Mouse (Mus musculus) neural tube, embryonic 13.5 days (tissue): ENCODE measurements at regions not wholly inside any gene's neighbourhood (a gene's known extent, or its start where the extent isn't known, plus 50 kb on each side); places are given as distances from the start of the nearest gene placed in this dataset.

Experiments
- ATAC-seq: fragments of 200-750 bp; cut with Nextera tagmentation; 2 replicates; pipeline ENCODE4 v1.8.0; 2017; ENCODE audit warnings: low read depth, mild to moderate bottlenecking, moderate TSS enrichment, moderate library complexity
- H3K27ac ChIP-seq: fragments of 300-500 bp; sonication (generic); replicated peaks from 2 replicates; pipeline ENCODE4 v1.5.1; 2015; ENCODE audit warnings: moderate library complexity, mild to moderate bottlenecking, inconsistent platforms
- H3K27me3 ChIP-seq: fragments of 300-500 bp; sonication (generic); 2 replicates; pipeline ENCODE4 v1.6.1; 2015; ENCODE audit warnings: mild to moderate bottlenecking, inconsistent platforms
- H3K36me3 ChIP-seq: fragments of 300-500 bp; sonication (generic); 2 replicates; pipeline ENCODE4 v1.6.1; 2015; ENCODE audit warnings: mild to moderate bottlenecking, inconsistent platforms
- H3K4me1 ChIP-seq: fragments of 300-500 bp; sonication (generic); replicated peaks from 2 replicates; pipeline ENCODE4 v1.6.1; 2015; ENCODE audit warnings: inconsistent platforms
- H3K4me2 ChIP-seq: fragments of 300-500 bp; sonication (generic); 2 replicates; pipeline ENCODE4 v1.6.1; 2015; ENCODE audit warnings: inconsistent platforms, mild to moderate bottlenecking, moderate library complexity
- H3K4me3 ChIP-seq: fragments of 300-500 bp; sonication (generic); 2 replicates; pipeline ENCODE4 v1.5.1; 2015; ENCODE audit warnings: mild to moderate bottlenecking, inconsistent platforms
- H3K9ac ChIP-seq: fragments of 300-500 bp; sonication (generic); 2 replicates; pipeline ENCODE4 v1.6.1; 2015; ENCODE audit warnings: moderate library complexity, mild to moderate bottlenecking, inconsistent platforms
- H3K9me3 ChIP-seq: fragments of 300-500 bp; sonication (generic); 2 replicates; pipeline ENCODE4 v1.6.1; 2016; ENCODE audit warnings: inconsistent platforms
- WGBS: fragments of 180-500 bp; shearing (Covaris S2); methylation state at CpG from one replicate; pipeline ENCODE4 v1.1.7; 2015; 5-methylcytosine and 5-hydroxymethylcytosine counted together

GRCm38 (mm10) chr2:169100516-169100915 lies 145.1 kb upstream of the Zfp64 start:
- Histone ChIP-seq H3K4me2 (no peak overlapping the region), H3K4me1 (peaks cover 16% of the 10 kb centered on the region), H3K36me3 (no peaks in the 10 kb centered on the region), H3K9ac (no peak overlapping the region), H3K27ac (no peak overlapping the region), H3K9me3 (peaks cover 11% of the 10 kb centered on the region), H3K4me3 (no peak overlapping the region), H3K27me3 (no peaks in the 10 kb centered on the region)
- ATAC-seq: no peak
- 80% methylated on average over 8 of the region's 10 CpGs for WGBS

GRCm38 (mm10) chr2:169099678-169100077 lies 144.3 kb upstream of the Zfp64 start:
- no peak overlapping the region for H3K4me2 ChIP-seq
- no peak overlapping the region for H3K27ac ChIP-seq
- peaks cover 18% of the 10 kb centered on the region for H3K4me1 ChIP-seq
- no peak overlapping the region for H3K4me3 ChIP-seq
- peaks cover 11% of the 10 kb centered on the region for H3K9me3 ChIP-seq
- 53% methylated on average over 12 of the region's 12 CpGs for WGBS
- H3K9ac ChIP-seq: no peak overlapping the region
- no peaks in the 10 kb centered on the region for H3K27me3 ChIP-seq
- H3K36me3 ChIP-seq: no peaks in the 10 kb centered on the region
- ATAC-seq: no peak

GRCm38 (mm10) chr2:169098591-169098990 lies 143.2 kb upstream of the Zfp64 start:
- Histone ChIP-seq H3K27ac (no peak overlapping the region), H3K36me3 (no peaks in the 10 kb centered on the region), H3K9ac (0 out of 2 replicates have a peak overlapping the region, but pooled peaks have one; percentile 13), H3K9me3 (peaks cover 11% of the 10 kb centered on the region), H3K4me1 (peaks cover 23% of the 10 kb centered on the region), H3K4me3 (no peak overlapping the region), H3K27me3 (no peaks in the 10 kb centered on the region), H3K4me2 (no peak overlapping the region)
- ATAC-seq: no peak
- WGBS: 89% methylated on average over 6 of the region's 6 CpGs

- Histone ChIP-seq H3K4me1 (peaks cover 16% of the 10 kb centered on the region; the same call in 1 of the 2 replicates), H3K27ac (0 out of 2 replicates have a peak overlapping the region, but pooled peaks have one; percentile 18), H3K9me3 (peaks cover 11% of the 10 kb centered on the region), H3K4me2 (no peak overlapping the region), H3K4me3 (no peak overlapping the region), H3K9ac (no peak overlapping the region), H3K36me3 (no peaks in the 10 kb centered on the region), H3K27me3 (no peaks in the 10 kb centered on the region)
- no peak for ATAC-seq
- WGBS: 68% methylated on average over 22 of the region's 22 CpGs
Measured at GRCm38 (mm10) chr2:169094011-169094754, 138.8 kb upstream of the Zfp64 start.

GRCm38 (mm10) chr2:169090256-169090655 lies 134.9 kb upstream of the Zfp64 start:
- Histone ChIP-seq H3K4me3 (no peak overlapping the region), H3K36me3 (no peaks in the 10 kb centered on the region), H3K27me3 (no peaks in the 10 kb centered on the region), H3K9me3 (peaks cover 11% of the 10 kb centered on the region), H3K4me1 (0 out of 2 replicates have a peak, but pooled peaks cover 8% of the 10 kb centered on the region), H3K27ac (no peak overlapping the region), H3K9ac (no peak overlapping the region), H3K4me2 (no peak overlapping the region)
- ATAC-seq: no peak
- 76% methylated on average over 3 of the region's 3 CpGs for WGBS

- H3K4me1 ChIP-seq: no peaks in the 10 kb centered on the region
- no peak for ATAC-seq
- H3K36me3 ChIP-seq: no peaks in the 10 kb centered on the region
- 78% methylated on average over 16 of the region's 16 CpGs for WGBS
- H3K4me3 ChIP-seq: no peak overlapping the region
- no peak overlapping the region for H3K9ac ChIP-seq
- H3K27me3 ChIP-seq: no peaks in the 10 kb centered on the region
- H3K9me3 ChIP-seq: peaks cover 16% of the 10 kb centered on the region
- H3K4me2 ChIP-seq: no peak overlapping the region
- H3K27ac ChIP-seq: no peak overlapping the region
Measured at GRCm38 (mm10) chr2:169088870-169089484, 133.6 kb upstream of the Zfp64 start.

GRCm38 (mm10) chr2:169088301-169088700 lies 132.9 kb upstream of the Zfp64 start:
- WGBS: 85% methylated on average over 10 of the region's 10 CpGs
- no peak overlapping the region for H3K4me2 ChIP-seq
- H3K27ac ChIP-seq: no peak overlapping the region
- H3K9me3 ChIP-seq: peaks cover 16% of the 10 kb centered on the region
- H3K27me3 ChIP-seq: no peaks in the 10 kb centered on the region
- no peaks in the 10 kb centered on the region for H3K36me3 ChIP-seq
- no peaks in the 10 kb centered on the region for H3K4me1 ChIP-seq
- H3K9ac ChIP-seq: no peak overlapping the region
- no peak for ATAC-seq
- H3K4me3 ChIP-seq: no peak overlapping the region

GRCm38 (mm10) chr2:169071267-169071666 lies 115.9 kb upstream of the Zfp64 start:
- no peak overlapping the region for H3K27ac ChIP-seq
- ATAC-seq: no peak

GRCm38 (mm10) chr2:169065166-169065698 lies 109.8 kb upstream of the Zfp64 start:
- no peak overlapping the region for H3K9ac ChIP-seq
- WGBS: 90% methylated on average over 16 of the region's 16 CpGs
- H3K4me1 ChIP-seq: peaks cover 5% of the 10 kb centered on the region
- no peaks in the 10 kb centered on the region for H3K36me3 ChIP-seq
- ATAC-seq: no peak
- no peak overlapping the region for H3K4me3 ChIP-seq
- no peak overlapping the region for H3K4me2 ChIP-seq
- H3K27me3 ChIP-seq: no peaks in the 10 kb centered on the region
- peaks cover 5% of the 10 kb centered on the region; the same call in 1 of the 2 replicates for H3K9me3 ChIP-seq
- no peak overlapping the region for H3K27ac ChIP-seq

More at GRCm38 (mm10) chr2:169071267-169071666, 115.9 kb upstream of the Zfp64 start:
- Histone ChIP-seq H3K9ac (no peak overlapping the region), H3K9me3 (peaks cover 16% of the 10 kb centered on the region), H3K27me3 (no peaks in the 10 kb centered on the region), H3K4me3 (no peak overlapping the region), H3K4me1 (no peaks in the 10 kb centered on the region), H3K4me2 (no peak overlapping the region), H3K36me3 (no peaks in the 10 kb centered on the region)

GRCm38 (mm10) chr2:169061520-169061919 lies 106.1 kb upstream of the Zfp64 start:
- no peak overlapping the region for H3K27ac ChIP-seq
- 0 out of 2 replicates have a peak, but pooled peaks have one; percentile 50 for ATAC-seq
- no peak overlapping the region for H3K9ac ChIP-seq
- H3K4me3 ChIP-seq: no peak overlapping the region
- H3K4me2 ChIP-seq: no peak overlapping the region
- WGBS: 11% methylated on average over 11 of the region's 11 CpGs
- H3K27me3 ChIP-seq: no peaks in the 10 kb centered on the region
- H3K4me1 ChIP-seq: peaks cover 5% of the 10 kb centered on the region
- H3K36me3 ChIP-seq: no peaks in the 10 kb centered on the region
- no peaks in the 10 kb centered on the region for H3K9me3 ChIP-seq

- Histone ChIP-seq H3K27ac (no peak overlapping the region), H3K27me3 (no peaks in the 10 kb centered on the region), H3K4me3 (no peak overlapping the region), H3K9ac (no peak overlapping the region), H3K4me2 (no peak overlapping the region), H3K9me3 (no peaks in the 10 kb centered on the region), H3K36me3 (no peaks in the 10 kb centered on the region), H3K4me1 (peaks cover 5% of the 10 kb centered on the region)
- ATAC-seq: no peak
- 64% methylated on average over 13 of the region's 13 CpGs for WGBS
Measured at GRCm38 (mm10) chr2:169060495-169060894, 105.1 kb upstream of the Zfp64 start.

- Histone ChIP-seq H3K36me3 (no peaks in the 10 kb centered on the region), H3K27me3 (no peaks in the 10 kb centered on the region), H3K4me2 (no peak overlapping the region), H3K9me3 (no peaks in the 10 kb centered on the region), H3K9ac (no peak overlapping the region), H3K4me1 (peaks cover 5% of the 10 kb centered on the region), H3K27ac (no peak overlapping the region), H3K4me3 (no peak overlapping the region)
- ATAC-seq: no peak
- WGBS: 72% methylated on average over 5 of the region's 5 CpGs
Measured at GRCm38 (mm10) chr2:169057831-169058230, 102.4 kb upstream of the Zfp64 start.
